Mouse (Mus musculus) frontal cortex, postnatal 10 days (tissue): ENCODE results near the gene Gnpat.

ENCODE experiments used
- DNase-seq, 2 experiments: peaks; one replicate each; pipeline ENCODE4 v3.0.0; 2022; ENCODE audit warnings: low spot score in 2 of 2, mixed read lengths in 1 of 2

The Gnpat gene

DNA sequence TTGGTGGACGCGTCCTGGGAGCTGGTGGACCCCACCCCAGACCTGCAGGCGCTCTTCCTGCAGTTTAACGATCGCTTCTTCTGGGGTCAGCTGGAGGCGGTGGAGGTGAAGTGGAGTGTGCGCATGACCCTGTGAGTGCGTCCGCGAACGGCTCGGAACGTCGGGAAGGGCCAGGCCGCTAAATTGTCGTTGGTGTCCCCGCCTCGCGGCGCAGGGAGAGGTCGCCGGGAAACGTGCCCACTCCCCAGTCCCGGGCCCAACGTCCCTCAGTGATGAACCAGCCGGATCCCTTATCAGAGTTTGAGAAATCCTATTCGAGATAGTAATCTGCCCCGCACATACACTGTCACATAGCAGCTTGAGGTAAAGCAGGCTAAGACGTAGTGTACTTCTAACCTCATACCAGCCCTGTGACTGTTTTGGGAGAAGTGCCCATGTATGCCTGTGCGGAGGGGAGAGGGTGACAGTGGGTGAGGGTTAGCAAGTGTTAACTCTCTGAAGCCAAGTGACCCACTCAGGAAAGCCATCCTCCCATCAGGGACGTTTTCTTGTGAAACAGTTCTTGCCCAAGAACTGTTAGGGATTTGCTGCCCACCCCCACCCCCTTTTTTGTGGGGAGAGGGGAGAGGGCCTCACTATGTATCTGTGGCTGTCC lies 35.5 kb downstream of the Gnpat start:
- DNase-seq = no peak

DNA sequence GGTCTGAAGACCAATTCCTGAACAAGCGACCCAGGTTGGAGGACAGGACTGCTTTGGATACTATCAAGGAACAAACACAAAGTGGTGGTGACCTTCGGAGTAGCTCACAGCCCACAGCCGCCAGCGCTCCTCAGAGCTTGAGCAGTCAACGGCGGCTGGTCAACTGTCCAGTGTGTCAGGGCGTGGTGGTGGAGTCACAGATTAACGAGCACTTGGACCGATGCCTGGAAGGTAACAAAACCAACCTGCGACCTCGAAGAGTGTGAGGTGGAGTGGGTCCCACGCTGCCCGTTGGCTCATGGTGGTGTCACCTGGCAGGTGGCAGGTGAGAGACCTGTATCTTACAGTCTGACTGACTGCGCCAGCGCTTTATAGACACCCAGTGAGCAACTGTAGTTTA lies 40.4 kb downstream of the Gnpat start:
- DNase-seq = no peak

DNA sequence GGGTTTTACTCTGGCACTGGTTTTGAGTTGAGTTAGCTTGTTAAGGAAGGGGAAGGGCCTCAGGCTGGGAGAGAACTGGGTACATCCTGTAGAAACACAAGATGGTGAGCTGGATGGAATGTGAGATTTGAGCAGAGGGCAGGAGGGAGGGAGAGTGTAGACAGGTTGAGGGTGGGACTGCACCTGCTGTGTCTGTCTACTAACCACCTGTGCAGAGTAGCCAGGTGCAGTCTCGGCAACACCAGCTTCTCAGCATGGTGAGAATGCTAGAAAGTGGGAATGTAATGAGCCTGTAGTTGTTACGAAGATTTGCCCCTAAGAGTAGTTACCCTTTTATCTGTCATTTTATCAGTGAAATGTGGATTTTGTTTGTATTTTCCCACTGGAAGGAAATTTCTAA lies 42.6 kb downstream of the Gnpat start:
- DNase-seq = no peak

DNA sequence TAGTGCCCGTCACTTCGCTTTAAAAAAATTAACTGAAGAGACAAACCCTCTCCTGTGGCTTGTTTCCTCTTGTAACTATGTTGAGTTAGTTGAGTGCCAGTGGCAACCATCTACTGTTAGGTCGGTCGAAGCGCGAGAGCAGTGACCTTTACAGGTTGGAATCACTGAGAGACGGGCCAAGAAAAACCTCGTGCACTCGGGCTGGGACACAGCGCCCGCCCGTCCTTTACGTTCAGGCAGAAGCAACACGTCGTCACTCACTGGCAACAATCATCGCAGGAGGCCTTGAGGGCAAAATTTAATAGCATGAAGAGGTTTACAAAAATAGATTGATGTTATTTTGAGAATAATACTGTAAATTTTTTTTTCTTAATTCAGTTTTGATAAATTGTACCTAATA lies 47.1 kb downstream of the Gnpat start:
- DNase-seq = no peak

DNA sequence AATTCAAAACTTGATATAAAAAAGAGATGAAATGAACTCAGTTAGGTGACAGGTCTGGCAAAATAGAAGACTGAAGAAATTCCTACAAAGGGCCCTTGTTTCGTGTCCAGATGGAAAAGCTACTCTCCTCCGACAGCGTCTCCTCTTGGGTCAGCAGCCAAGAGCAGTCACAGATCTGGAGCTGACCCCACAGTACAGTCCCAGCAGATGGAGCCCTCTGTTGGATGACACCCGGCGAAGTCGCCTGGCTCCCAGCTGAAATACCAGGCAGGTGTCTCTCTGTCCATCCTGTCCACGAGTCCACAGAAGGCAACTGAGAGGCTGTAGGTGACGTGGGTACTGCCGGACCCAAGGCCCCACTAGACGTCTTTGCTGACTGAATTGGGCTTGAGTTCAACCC lies 47.5 kb downstream of the Gnpat start:
- no peak for DNase-seq

DNA sequence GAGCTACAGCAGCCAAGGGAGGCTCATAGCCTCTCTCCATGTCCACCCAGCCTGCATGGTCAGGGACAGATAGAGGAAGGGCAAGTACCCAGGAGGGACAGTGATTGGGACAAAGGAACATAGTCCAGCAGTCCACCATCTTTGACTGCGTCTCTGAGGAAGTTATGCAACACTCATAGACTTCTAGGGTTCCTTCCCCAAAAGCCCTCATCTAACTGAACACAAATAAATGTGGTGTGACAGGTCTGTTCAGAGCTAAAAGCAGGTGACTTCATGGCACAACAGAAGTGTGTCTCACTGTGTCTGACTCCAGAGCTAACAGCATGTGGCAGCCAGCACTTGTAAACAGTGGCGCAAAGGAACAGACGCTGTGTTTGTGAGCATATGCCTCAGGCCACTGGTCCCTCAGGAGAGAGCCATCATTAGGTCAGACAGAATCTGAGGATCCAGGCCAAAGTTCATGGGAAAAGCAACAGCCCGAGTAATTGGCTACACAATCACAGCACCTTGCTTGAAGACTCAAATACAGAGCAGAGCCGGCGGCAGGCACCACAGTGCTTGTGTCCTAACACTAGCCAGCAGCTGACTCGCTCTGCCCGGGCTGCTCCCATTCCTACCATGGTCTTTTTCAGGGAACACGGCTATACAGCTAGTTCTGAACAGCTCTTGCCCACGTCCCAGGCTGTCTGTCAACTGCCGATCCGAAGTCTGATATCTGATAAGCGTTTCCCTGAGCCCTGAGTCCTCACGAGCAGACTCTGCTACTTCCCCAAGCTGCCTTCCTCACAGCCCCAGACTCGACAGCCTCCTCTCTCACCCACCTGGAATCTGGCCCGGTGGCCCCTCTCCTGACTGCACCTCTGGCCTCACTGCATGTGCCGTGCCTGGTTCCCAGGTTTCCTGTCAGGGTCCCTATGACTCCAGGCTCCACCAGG lies 49.4 kb downstream of the Gnpat start:
- no peak for DNase-seq

DNA sequence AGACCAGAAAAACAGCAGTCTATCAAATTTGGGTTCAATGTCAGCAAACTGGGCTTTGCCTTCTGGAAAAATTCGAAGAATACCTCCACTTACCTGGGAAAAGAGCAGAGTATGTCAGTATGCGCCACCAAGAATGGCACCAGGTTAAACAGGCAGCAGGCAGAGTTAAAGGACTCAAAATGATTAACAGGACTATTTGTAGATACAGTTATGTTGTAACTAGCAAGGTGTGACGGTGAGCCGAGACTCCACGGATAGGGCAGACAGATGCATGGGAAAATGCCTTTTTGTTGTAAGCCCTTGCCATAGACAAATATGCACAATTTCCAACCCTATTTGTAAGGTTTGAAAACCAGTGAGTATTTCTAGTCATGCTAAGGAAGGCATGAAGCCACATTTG lies 51.2 kb downstream of the Gnpat start:
- DNase-seq = no peak

DNA sequence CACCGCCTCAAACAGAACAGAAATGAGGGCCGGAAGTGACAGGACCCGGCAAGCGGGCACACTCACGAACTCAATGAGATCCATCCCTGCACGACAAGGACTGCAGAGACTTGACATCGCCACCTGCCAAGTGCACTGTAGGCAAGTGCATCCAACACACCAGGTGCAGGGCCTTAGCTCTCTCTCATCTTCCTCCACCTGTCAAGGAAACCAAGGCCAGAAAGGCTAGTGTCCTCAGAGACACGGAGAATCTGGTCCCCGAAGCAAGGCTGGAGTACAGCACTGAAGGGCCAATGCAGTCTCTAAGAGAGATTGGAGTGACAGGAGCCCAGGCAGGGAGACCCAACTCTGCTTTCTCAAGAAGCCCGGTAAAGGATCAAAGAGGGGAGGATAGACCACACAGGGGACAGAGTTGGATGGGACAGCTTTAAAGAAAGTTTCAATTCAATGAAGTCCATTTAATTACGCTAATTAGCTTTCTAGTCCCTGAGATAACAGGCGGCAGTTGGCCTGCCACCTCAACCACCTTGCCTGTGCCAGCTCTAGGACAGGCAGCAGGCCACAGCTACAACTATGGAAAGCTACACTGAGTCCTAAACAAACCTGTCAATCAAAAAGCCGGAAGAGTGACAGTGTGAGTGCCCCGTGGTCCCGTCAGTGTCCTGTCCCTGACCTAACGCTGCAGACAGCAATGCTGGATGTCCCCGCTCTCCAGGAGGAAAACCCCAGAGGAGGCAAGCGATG lies 55.1 kb downstream of the Gnpat start:
- no peak for DNase-seq

DNA sequence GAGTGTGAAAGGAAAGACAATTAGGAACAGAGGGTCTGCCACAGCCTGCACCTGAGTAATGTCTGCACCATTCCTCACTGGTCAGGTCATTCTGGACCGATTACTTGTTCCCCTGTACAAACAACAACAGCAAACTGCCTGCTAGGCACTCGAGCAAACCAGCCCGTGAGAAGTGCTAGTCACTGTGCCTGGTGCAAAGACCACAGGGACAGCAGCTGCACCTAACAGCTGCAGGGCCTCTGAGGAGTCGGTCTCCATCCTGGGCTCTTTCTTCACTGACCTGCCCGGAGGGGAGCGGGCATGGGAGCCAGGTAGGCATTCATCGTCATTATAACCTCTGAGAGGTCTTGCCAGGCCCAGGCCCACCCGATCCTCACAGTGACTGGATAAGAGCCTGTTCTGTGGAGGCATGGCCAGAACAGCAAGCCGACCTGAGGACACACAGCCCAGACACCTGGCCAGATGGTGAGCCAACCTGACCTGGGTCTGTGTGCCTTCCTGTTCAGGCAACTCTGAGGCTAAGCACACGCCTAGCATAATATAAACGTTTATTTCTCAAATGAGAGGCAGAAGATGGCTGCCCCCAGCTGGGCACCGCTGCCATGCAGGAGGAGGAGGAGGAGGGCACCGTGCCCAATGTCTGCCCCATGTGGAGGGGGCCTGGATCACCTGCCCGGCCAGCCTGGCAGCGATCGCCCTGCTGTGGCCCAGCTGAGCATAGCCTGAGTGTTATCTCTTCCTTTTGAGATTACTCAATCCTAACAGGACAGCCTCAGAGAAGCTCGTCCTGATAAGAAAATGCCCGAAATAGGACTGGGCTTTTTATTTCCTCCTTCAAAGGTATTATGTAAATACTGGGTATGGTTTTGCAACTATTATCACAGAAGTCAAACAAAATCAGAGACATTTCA lies 58.8 kb downstream of the Gnpat start:
- DNase-seq = no peak

DNA sequence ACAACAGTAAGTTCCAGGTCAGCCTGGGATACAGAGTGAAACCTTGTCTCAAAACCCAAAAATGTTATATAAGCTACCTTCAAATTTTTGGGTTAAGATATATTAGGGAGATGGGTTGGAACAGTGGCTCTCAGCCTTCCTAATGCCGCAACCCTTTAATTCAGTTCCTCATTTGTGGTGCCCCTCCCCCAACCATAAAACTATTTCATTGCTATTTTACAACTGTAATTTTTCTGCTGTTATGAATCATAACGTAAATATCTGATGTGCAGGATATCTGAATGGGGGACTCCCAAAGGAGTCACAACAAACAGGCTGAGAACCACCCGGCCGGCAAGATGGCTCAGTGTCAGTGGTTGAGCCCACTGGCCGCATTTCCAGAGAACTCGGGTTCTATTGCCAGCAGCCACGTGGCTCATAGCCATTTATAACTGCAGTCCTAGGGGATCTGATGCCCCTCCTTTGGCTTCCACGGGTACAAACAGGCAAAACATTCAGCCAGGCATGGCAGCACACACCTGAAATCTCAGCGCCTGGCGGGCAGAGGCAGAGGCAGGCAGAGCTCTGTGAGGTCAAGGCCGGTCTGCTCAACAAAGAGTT lies 59.8 kb downstream of the Gnpat start:
- no peak for DNase-seq

DNA sequence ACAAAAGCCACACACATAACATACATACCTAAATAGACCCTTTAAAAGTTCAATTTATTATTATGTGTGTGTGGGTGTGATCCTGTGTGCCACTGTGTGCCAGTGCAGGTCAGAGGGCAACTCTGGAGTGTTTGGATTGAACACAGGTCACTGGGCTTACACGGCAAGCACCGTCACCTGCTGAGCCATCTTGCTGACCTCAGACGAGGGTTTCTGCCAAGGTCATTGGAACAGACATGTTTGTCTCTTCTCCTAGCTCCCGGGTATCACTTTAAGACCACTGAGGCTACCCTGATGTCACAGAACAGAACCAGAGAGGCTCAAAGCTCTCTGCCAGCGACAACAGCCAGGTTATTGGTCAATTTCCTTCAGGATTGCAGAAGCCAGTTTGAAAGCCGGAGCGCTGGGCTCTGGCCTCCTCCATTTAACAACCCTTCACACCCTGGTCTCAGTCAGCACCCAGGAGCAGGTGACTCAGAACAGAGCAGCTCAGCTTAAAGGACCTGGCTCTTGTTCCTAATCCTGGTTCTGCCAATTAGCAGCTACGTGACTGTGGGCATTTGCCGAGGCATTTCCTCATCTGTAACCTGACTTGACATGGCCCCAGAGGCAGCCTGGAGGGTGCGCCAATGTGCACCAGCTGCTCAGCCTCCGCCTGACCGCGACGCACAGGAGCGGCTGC lies 61.3 kb downstream of the Gnpat start:
- DNase-seq = no peak

DNA sequence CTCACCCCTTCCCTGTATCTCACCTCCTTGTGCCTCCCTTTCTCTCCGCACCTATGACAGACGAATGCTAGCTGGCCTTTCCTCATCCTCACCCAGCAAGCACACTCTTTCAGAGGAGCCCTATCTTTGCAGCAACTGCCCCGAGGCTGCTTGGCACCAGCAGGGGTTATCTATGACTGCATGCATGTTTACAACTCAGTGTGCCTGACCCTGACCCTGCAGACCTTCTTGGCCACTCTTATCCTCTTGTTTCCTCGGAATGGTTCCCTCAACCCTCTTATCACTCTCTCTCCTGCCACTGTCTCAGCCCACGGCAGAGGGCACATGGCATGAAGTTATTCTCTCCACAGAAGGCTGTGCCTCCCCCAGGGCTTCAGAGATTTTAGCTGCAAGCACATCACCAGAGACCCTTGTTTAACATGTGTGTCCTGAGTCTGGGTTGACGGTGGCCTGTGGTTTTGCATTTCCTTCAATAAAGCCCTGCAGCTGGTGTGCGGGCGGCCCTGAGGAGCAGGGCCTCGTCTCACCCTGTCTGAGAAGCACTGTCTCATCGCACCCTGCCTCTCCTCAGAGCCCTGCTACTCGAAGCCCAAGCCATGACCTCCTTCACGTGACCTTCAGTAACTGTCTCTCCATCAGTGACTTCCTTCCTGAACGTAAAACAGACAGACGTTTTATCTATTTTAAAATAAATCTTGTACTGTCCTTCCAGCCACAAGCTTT lies 62.9 kb downstream of the Gnpat start:
- no peak for DNase-seq

DNA sequence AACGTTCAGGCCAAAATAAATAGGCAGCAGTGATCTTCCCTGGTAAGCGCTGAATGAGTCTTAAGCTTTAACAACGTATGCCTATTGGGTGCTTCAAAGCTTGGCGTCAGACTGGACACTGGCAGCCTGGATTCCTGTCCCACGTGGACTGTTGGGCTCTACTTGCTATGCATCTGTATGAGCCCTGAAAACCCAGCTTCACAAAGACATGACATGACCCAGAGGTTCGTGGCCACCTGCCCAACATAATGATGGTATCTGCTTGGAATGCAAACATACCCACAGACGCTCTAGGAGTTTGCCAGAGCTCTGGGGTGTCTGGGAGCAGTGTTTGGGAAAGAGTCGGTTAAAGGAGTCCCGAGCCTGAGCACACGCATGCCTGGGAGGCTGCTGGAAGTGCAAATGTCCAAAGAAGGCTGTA lies 63.5 kb downstream of the Gnpat start:
- no peak for DNase-seq

DNA sequence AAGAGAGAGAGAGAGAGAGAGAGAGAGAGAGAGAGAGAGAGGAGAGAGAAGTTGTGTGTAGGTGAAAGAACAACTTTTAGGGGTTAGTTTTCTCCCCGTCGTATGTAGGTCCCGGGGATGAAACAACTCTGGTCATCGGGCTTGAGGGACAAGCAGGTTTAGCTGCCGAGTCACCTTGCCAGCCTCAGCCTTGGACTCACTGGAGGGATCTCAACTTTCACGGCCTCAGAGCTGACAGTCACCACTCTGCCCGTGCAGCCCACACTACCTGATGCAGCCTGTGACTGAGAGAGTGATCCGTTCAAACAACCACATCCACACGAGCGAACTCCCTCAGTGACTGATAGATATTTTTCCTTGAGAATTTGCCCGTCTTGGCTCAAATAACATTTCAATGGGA lies 66.2 kb downstream of the Gnpat start:
- DNase-seq = no peak

DNA sequence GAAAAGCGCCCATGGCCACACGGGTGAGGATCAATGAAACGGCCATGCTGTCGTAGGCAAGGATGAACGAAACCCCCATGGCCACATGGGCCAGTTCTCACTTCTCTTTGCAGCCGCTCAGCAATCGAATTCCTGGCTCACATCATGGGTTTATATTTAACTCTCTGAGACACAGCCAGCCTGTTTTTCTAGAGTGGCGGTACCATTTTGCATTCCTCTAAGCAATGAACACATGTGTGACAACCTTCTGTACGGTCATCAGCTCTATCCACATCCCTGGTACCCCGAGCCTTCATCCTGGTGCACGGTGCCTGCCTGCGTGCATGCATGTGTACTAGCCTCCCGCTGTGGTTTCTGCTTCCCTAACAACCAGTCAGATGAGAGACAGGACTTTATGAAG lies 67.3 kb downstream of the Gnpat start:
- DNase-seq = no peak

DNA sequence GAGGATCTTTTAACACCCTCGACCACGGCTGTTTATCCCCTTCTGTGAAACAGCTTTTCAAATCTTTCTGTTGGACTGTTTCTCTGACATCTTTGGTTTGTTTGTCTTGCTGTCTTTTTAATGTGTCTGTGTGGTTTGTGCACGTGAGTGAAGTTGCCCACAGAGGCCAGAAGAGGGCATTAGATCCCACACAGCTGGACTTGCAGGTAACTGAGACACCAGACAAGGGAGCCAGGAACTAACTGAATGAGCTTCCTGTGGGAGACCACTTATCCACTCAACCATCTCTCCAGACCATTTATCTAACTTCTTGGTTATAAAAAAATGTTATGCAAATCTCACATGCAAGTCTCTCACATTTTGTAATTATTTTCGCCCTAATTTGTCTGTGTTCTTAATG lies 67.8 kb downstream of the Gnpat start:
- no peak for DNase-seq

DNA sequence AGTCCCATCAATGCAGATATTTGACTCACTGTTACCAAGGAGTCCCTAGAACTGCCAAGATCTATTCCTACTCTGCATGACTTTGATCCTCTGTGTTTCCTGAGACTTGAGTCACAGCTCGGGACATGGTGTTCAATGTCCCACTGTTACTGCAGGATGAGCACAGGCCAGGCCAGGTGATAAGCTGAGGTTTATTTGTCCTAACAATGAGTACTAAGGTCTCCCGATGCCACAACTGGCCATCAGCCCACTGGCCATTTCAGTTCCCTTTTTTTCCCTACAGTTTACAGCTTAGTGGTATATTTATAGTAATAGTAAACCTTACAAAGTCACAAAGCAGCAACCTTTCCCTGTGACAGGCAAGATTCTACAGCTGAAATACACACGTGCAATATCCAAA lies 69.6 kb downstream of the Gnpat start:
- DNase-seq = no peak

DNA sequence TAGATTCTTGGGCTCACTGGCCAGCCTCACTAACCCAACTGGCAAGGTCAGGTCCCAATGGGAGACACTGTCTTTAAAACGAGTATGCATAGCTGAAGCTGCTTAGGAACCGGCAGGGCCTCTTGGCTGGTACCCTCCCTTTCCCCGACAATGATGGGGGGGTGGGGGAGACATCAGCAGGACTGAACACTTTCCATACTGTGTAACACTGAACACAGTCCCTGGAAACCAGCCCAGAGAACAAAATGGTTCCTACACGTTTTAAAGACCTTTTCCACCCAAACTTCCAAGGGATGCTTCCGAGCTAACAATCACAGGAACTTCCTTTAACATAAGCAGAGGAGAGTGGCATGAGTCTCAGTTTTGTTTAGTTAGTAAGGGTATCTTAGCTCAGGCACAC lies 72.3 kb downstream of the Gnpat start:
- no peak for DNase-seq

DNA sequence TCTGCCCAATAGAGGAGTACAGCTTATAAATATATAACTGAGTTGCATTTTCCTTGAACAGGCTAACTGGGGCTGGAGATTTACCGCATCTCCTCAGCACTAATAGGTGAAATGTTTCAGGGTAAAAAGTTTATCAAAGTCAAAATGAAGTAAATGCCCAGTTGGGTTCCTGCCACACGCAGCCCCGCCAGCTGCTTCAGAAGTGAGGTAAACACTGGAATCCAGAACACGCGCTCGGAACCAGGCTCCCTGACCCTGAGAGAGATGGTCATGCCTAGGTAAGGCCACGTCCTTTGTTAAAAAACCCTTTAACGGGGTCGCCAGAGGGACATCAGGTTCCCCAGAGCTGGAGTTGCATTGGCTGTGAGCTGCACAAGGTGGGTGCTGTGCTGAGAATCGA lies 73.9 kb downstream of the Gnpat start:
- no peak for DNase-seq

DNA sequence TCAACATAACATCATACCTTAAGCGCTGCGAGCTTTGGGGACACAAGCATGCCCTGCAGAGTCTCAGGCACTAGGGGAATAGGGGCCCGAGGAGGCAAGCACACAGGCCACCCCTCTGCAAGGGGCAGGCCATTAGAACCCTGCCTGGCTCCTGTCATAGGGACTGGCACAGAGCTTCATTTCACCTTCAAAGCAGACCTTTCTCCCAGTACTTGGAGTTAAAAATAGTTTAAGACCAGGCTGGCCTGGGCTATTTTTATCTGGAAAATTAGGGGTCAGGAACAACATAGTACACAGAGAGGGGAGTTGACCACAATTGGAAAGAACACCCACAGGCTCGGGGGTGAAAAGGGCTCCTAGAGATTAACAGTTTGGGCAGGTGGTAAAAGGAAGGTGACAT lies 74.5 kb downstream of the Gnpat start:
- DNase-seq = no peak
